Mouse (Mus musculus) inflammation-experienced regulatory T-cells, adult 6 months (primary cell): ENCODE data around the gene Gpx7. TPM values are rescaled to one million over a fixed set of nuclear protein-coding genes. Genes with fewer than 3 reads are reported as not detected.
"Not testable (repeated sequence)": the region's sequence is repeated elsewhere in the genome, so short reads cannot be mapped to it uniquely, and the experiment has no call there.

Source experiments
- ATAC-seq: one replicate; pipeline ENCODE4 v1.8.0; 2017
- polyA plus RNA-seq, 3 experiments: library from polyadenylated mRNA; unstranded; fragments of 100-300 nt; shearing (Covaris generic); gene quantifications; one replicate each; pipeline ENCODE4 v1.2.1; 2017

Gene Gpx7
- polyA plus RNA-seq, 3 experiments from 2014 or later = 0.83 to 3.8 (median 2.5) TPM

DNA sequence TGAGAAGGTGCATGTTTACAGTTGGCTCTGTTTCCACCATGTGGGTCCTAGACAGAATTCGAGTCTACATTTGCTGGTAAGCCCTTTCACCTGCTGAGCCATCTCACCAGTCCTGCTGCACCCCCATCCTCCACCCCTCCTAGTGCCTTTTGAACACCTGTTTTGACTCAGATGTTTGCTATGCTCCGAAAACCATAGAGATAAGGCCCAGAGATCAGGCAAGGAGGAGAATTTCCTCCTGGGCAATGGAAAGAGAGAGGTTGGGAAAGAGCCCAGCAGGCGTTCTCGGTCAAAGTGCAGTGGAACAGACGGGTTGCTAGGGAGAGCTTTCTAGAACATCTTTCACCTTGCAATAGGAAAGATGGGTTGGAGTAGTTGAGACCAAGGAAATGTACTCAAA, 15.6 kb downstream of the Gpx7 start:
- ATAC-seq = no peak

DNA sequence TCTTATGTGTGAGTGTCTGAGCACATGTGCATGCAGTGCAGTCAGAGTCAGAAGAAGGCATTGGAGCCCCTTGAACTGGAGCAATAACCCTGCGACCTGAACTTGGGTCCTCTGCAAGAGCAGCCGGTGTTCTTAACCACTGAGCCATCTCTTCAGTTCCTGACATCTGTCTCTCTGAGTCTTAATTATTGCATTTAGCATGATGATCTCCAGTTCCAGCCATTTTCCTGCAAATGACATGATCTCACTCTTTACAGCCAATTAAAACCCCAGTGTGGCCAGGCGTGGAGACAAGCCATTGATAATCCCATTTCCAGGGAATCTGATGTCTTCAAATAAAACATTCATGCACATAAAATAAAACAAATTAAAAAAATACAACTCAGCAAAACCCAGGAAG, 18.0 kb downstream of the Gpx7 start:
- ATAC-seq = no peak

DNA sequence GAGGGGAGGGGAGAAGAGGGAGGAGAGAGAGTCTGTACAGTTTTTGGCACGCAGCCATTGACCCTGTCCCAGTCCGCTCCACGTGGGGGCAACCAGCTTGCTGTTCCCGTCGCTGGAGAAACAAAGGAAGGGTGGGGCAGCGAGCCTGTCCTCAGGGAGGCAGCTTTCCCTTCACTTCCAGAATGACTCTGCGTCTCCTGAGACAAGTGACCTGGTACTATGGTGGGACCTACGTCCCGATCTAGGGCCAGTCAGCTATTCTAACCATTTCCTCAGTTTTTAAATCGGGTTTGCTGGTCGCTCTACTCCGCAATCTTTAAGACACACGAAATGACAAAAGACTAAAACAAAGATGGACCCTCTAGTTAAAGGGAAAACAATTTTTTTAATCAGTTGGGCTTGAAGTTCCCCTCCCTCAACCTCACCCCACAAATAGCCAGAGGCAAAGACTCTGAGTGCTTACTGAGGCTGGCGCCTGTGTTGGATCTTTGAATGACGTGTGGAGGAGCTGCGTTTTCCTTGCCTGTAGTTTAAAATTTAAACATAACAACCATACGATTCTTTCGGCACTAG, 19.0 kb downstream of the Gpx7 start:
- no peak for ATAC-seq

DNA sequence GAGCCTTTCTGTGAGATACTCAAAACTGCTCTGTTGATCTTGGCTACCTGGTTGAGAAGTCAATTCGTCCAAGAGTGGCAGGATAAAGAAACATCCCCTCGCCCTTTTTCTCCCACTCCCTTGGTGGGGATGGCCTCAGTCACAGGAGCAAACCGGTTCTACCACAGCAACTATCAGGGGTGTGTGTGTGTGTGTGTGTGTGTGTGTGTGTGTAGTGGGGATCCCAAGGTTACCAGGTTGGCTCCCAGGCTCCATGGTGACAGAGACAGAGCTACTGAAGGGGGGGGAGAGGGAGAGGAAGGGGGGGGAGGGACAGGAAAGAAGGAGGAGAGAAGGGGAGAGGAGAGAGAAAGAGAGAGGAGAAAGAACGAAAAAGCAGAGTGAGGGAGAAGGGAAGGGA, 19.7 kb downstream of the Gpx7 start:
- no peak for ATAC-seq

DNA sequence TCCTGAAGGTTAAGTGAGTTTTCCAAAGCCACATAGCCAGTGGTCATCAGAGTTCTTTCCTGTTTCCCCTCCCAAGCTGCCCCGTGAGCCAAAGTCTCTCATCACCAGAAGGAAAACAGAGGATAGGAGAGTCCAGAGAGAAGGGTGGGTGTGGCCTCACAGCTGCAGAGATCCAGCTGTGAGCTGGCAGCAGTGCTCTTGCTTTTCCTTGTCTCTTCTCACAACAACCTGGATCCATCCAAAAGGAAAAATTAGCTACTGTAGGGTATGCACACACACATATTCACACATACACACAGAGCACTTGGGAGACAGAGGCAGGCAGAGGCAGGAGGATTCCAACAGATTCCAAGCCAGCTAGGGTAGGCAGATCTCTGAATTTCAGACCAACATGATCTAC, 20.7 kb downstream of the Gpx7 start:
- no peak for ATAC-seq

DNA sequence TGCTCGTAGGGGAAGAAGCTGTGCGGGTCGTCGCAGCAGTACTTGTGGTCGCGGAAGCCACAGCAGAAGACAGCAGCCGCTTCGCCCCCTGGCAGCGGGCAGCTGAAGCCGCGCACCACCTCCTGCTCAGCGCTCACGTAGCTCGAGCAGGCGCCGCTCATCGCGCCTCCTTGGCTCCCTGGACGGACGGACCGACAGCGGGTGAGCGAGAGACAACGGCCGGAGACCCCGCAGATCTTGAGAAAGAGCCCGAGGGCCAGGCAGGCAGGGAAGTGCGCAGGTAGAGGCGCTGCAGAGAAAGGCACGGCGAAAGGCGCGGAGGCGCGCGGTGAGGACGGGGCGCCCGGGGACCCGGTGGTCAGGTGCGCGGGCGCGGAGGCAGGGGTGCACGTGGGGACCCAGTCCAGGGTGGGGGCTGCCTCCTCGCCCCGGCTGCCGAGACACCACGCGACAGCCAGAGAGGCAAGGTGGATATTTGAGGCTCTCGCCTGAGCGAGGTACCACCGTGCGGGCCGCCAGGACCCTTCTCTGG, 23.5 kb downstream of the Gpx7 start, which contains the start of gene Shisal2a:
Gene Shisal2a, minus strand, starts transcription at position 167 of the 532 bp plus-strand sequence.
- no peak for ATAC-seq

DNA sequence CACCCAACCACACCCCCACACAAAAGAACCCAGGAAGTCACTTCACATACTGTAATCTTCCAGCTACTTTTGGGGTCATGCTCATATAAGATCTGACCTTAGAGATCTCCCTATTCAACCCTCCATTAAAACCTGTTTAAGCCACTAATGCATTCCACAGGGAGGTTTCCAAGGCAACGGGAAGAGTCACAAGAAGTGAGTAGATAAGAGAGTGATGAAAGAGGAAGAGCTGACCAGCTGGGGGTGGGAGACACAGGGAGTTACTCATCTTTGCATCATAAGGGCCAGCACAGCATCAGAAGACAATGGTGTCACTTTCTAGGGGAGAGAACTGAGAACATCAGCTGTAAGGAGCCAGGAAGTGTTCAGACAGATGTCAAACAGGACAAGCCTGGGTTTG, 26.6 kb downstream of the Gpx7 start:
- ATAC-seq = no peak

DNA sequence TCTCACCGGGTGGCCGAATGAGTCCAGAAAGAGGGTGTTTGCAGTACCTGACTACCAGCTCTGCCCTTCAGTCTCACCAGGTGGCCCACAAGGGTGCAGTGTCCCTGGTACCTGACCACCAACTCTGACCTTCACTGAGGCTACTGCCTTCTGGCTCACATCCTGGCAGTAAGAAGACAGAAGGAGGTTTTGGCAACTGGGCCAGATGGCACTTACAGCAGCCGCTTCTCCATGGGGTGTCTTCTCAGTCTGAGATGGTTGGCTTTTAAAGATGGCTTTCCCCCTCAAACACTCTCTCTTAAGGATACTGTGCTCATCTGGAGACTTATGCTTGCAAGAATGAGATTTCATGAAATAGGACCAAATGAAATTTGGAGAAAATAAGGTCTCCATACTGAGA, 27.3 kb downstream of the Gpx7 start:
- ATAC-seq = no peak

DNA sequence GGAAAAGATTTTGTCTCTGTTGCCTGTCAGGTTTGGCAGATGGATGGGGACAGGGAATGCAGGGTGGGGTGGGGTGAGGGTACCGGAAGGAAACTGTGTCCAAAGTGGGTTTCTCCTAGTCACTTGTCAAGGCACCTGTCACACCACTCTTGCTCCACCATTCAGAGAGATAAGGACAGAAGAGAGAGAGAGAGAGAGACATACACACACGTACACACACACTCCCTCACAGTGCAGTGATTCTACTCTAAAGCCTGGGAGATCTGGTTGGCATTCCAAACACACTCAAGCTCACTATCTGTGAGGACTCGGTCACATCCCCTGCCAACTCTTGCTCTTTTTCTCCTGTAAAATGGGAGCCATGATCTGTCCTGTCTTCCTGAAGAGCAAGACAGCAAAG, 34.6 kb downstream of the Gpx7 start:
- no peak for ATAC-seq

DNA sequence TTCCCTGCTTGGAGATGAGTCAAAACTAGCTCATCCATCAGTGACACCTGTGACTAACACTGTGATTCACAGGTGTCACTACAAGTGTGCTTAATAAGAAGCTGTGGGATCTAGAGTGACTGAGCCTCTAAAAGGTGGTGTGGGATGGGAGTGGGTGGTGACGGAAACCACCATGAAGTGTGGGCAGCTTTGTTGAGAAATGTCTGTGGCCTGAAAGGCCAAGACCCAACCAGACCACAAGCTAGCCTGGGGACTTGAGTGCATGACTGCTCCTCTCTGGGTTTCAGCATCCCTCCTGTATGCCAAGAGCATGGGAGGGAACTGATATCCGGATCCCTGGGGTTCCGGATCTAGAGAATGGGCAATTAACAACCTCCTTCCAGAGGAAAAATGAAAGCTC, 35.3 kb downstream of the Gpx7 start:
- no peak for ATAC-seq

DNA sequence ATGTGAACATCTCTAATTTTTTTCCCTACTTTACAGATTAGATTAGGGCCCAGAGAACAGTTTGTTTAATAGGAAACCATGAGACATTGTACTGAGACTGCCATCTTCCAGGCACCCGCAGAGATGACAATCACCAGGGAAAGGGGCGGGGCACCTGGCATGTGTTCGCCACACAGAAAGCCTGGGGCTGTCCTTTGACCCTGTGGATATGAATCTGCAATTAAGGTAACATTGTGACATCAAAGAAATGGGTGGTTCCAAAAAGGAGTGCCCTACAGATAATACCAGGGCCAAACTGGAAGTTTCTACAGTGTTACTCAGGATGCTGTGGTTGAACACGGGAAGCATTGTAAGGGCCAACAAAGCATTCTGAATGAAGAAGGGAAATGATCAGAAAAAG, 36.4 kb downstream of the Gpx7 start:
- ATAC-seq = no peak

DNA sequence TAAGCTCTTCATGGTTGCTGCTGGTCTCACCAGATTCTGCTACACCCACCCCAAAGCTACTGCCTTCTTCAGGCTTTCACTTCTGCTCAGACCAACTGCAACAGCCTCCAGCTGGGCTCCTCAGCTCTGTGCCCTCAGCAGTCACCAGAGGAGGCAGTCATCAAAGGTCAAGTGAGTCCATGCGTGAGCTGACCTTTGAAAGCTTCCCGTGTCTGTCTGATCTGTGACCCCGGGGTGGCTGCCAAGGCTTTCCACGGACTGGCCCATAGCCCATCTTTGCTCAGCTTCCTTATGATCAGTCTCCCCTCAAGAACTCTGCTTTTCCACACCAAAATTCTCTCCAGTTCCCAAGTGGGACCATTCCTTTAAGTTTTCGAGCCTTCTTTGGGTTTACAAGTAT, 37.5 kb downstream of the Gpx7 start:
- no peak for ATAC-seq

DNA sequence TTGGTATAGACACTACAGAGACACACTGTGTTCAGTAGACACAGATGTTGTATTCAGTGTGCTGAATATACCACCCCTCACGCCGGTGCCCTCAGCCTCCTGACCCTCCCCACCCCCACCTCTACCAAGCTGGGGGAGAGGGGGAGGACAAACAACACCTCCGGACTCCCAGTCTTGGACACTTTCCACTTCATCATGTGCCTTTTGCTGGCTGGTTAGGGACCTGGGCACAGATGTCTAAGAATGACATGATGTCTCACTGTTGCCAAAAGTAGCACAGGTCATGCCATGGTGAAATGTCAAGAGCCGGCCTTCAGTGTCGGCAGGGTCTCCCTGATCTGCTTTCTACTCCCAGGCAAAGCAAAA, 42.7 kb downstream of the Gpx7 start:
- ATAC-seq = no peak

DNA sequence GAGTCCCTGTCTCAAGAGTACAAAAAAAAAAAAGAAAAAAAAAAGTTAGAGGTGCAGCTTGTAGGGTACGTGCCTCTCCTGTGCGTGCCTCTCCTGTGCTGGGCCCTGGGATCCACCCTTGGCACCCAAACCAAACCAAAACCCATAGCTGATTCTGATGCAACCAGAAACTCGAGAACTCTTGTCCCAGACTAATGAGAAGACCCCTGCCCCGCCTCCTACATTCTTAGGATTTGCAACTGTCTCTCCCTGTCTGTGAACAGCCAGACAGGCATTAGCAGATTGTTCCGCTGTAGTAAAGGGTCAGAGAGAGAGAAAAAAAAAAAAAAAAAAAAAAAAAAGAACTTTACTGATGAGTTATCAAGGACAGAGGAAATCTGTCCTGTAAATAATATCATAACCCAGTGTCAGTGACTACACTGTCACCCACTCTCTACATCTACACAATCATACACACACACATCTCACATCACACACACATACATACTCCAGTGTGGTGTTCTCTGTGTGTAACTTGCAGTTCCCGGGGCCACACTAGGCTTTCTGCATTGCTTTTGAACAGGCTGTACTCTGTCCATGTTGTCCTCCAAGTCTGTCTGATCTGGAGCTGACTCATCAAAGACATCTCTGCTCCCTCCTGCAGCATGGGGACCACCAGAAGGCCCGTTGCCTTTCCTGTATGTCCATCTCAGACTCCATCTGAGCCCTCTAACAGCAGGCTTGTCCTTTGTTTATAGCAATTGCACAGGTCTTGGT, 43.2 kb downstream of the Gpx7 start:
- no peak for ATAC-seq

DNA sequence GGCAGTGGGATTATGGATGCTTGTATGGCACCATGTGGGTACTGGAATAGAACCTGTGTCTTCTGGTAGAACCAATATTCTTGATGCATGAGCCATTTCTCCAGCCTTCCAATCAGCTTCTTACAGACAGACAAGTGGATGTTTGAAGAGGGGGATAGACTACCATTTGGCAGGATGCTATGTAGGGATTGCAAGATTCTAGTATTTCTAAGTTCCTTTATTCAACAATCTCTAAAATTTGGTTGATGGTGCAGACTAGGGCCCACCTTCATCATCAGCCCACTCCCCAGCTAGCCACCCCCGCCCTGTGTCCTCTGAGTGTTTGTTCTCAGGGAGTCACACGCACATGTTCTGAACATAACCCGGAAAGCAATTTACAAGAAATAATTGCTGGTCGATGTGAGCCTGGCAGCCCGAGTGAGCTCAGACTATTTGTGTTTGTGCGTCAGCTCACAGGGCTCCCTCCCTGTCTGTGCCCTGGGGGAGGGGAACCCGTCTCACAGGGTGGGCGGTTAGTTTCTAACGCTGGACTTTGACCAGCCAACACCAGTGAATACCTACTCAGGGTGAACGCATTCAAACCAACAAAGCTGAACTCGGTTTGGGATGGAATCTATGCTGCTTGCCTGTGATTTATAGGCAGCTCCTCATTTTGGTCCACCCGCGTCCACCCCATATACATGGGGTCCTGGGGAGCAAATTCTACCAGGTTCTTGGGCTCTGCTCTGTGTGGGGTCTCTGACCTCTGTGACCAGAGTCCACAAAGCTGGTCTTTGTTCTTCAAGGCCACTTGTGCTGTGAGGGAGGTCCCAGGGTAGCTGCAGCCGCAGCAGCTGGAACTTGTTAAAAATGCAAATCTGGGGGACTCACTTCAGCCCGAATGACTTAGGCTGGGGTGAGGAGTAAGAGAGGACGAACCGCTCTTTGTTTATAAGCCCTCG, 44.2 kb downstream of the Gpx7 start:
- ATAC-seq = no peak

DNA sequence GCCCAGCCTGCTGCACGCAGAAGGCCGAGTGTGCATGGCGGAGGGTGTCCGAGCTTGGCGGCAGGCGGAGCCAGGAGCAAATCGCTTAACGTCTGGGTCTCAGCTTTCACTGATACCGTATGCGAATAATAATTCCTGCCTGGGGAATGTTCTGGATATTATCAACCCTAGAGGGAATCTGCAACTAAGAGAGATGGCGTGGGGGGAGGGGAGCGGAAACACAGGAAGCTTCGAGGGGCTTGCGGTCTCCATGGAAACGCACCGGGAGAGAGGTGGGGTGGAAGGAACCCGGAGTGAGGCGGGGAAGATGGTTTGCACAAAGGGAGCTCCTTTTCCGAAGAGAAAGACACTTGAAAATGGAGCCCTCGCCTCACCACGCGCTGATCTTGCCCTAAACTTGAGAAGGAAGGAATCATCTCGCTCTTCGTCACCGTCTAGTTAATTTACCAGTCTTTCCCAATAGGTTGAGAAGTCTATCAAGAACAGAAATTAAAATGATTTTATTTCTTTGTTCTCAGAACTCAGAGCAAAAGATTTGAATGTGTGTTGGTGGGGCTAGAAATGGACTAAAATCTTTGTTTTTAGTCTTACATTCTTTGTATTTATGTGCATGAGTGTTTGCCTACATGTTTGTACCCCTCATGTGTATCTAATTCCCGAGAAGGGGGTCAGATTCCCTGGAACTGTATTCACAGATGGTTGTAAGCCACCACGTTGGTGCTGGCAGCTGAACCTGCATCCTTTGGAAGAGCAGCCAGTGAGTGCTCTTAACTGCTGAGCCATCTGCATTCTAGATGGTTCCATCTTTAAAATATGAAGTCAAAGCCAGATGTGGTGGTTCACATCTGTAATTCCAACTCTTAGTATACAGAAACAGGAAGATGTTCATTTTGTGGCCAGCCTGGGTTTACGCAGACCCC, 46.4 kb downstream of the Gpx7 start:
- ATAC-seq = no peak

DNA sequence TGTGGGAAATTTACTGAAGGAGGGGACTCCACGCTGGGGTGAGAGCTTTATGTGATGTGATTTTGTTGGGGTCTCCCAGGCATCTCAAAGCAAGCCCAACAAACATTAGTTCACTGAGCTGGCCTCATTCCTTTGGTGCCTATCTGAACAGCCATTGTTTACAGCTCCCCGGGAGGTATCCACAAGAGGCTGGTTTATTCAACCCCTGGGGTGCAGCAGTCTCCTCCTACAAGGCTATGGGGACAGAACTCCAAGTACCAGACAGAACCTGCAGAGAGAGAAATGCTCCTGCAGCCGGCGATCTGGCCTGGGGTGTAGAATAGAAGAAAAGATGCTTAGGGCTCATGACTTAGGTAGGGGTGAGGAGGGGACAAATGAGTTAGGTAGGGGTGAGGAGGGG, 48.3 kb downstream of the Gpx7 start:
- no peak for ATAC-seq

DNA sequence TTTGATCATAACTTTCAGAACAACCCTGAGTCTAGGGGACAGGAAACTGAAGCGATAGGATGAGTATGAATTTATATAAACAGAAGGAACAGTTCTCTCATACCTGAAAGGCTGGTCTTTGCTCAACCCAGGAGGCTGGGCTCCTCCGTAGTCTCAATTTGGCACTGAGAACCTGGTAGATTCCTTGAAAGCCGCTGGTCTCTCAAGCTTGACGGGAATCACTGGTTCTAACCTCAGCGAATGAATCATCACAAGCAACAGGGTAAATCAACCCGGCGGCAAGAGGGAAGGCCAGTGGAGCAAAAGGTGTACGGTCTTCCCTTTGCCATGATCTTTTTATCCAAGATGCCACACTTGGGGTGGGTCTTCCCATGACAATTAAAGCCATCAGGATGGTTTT, 49.3 kb downstream of the Gpx7 start:
- no peak for ATAC-seq

DNA sequence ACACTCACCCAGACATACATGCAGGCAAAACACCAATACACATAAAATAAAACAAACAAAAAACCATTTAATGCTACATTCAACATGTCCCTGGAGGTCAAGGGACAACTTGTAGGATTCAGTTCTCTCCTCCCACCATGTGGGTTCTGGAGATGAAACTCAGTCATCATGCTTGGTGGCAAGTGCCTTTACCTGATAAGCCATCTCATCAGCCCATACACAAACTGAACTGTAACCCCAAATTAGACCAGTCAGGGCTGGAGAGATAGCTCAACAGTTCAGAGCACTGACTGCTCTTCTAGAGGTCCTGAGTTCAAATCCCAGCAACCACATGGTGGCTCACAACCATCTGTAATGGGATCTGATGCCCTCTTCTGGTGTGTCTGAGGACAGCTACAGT, 53.2 kb downstream of the Gpx7 start:
- not testable (repeated sequence) for ATAC-seq

DNA sequence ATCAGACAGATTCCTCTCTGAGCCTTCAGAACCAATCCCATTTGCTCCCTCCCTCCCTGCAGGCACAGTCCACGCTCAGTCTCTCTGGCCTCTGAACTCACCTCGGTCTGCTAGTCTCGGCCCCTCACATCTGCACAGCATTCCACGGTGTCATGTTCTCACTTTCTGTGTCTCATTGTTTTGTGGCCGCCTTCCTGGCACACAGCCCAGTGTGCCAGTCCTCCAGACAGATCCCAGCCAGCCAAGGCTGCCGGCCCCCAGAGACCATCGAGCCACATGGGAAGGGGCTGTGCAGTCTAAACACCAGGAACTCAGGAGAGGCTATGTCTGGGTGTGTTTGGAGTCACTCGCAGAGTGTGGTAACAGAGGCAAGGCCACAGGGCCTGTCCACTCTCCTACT, 55.9 kb downstream of the Gpx7 start:
- no peak for ATAC-seq
